Mouse (Mus musculus): ENCODE data around the gene Tamm41. TPM values are rescaled to one million over a fixed set of nuclear protein-coding genes. Genes with fewer than 3 reads are reported as not detected.

Gene Tamm41
- polyA plus RNA-seq, 1 experiment = 31.8 TPM

GRCm38 (mm10) chr6:114961276-114962068, 76.2 kb downstream of the Tamm41 start:
- H3K4me3 ChIP-seq (ENCODE audit: low read depth, low read length) = no peak overlapping the region
- TF ChIP-seq CTCF (IDR thresholded peaks at IDR 0.05; ENCODE audit: extremely low read depth, insufficient read length, insufficient replicate concordance, low read depth, low read length) (no peak), POLR2A (IDR thresholded peaks at IDR 0.05; ENCODE audit: low read depth, low read length) (no peak)
- 55% methylated on average over 10 of the region's 10 CpGs for WGBS
- H3K4me1 ChIP-seq (ENCODE audit: control insufficient read depth, insufficient read depth, insufficient read length, low read length) = peaks cover 16% of the 10 kb centered on the region; the same call in 1 of the 2 replicates
- H3K27ac ChIP-seq (ENCODE audit: insufficient read depth, low read depth, low read length) = no peak overlapping the region
- no peaks in the 10 kb centered on the region for H3K27me3 ChIP-seq (ENCODE audit: control insufficient read depth, insufficient read depth, low read length)
- H3K36me3 ChIP-seq (ENCODE audit: control insufficient read depth, insufficient read depth, low read length) = peaks cover 9% of the 10 kb centered on the region

GRCm38 (mm10) chr6:114959012-114959398, 78.7 kb downstream of the Tamm41 start:
- H3K27ac ChIP-seq (ENCODE audit: insufficient read depth, low read depth, low read length) = no peak overlapping the region
- TF ChIP-seq POLR2A (IDR thresholded peaks at IDR 0.05; ENCODE audit: low read depth, low read length) = no peak
- no peak for TF ChIP-seq CTCF (IDR thresholded peaks at IDR 0.05; ENCODE audit: extremely low read depth, insufficient read length, insufficient replicate concordance, low read depth, low read length)
- no peaks in the 10 kb centered on the region for H3K27me3 ChIP-seq (ENCODE audit: control insufficient read depth, insufficient read depth, low read length)
- H3K4me3 ChIP-seq (ENCODE audit: low read depth, low read length) = no peak overlapping the region
- peaks cover 7% of the 10 kb centered on the region; the same call in 1 of the 2 replicates for H3K4me1 ChIP-seq (ENCODE audit: control insufficient read depth, insufficient read depth, insufficient read length, low read length)
- WGBS = 59% methylated on average over 6 of the region's 6 CpGs
- peaks cover 10% of the 10 kb centered on the region for H3K36me3 ChIP-seq (ENCODE audit: control insufficient read depth, insufficient read depth, low read length)

GRCm38 (mm10) chr6:114958249-114959011, 79.2 kb downstream of the Tamm41 start:
- WGBS = 56% methylated on average over 10 of the region's 10 CpGs
- no peak overlapping the region for H3K27ac ChIP-seq (ENCODE audit: insufficient read depth, low read depth, low read length)
- peaks cover 5% of the 10 kb centered on the region; the same call in 1 of the 2 replicates for H3K4me1 ChIP-seq (ENCODE audit: control insufficient read depth, insufficient read depth, insufficient read length, low read length)
- H3K4me3 ChIP-seq (ENCODE audit: low read depth, low read length) = no peak overlapping the region
- no peak for TF ChIP-seq POLR2A (IDR thresholded peaks at IDR 0.05; ENCODE audit: low read depth, low read length)
- no peak for TF ChIP-seq CTCF (IDR thresholded peaks at IDR 0.05; ENCODE audit: extremely low read depth, insufficient read length, insufficient replicate concordance, low read depth, low read length)
- peaks cover 10% of the 10 kb centered on the region for H3K36me3 ChIP-seq (ENCODE audit: control insufficient read depth, insufficient read depth, low read length)
- H3K27me3 ChIP-seq (ENCODE audit: control insufficient read depth, insufficient read depth, low read length) = no peaks in the 10 kb centered on the region

GRCm38 (mm10) chr6:114957756-114958155, 79.9 kb downstream of the Tamm41 start:
- WGBS = 74% methylated on average over 12 of the region's 12 CpGs
- peaks cover 4% of the 10 kb centered on the region; the same call in 1 of the 2 replicates for H3K4me1 ChIP-seq (ENCODE audit: control insufficient read depth, insufficient read depth, insufficient read length, low read length)
- no peaks in the 10 kb centered on the region for H3K27me3 ChIP-seq (ENCODE audit: control insufficient read depth, insufficient read depth, low read length)
- no peak overlapping the region for H3K4me3 ChIP-seq (ENCODE audit: low read depth, low read length)
- peaks cover 10% of the 10 kb centered on the region for H3K36me3 ChIP-seq (ENCODE audit: control insufficient read depth, insufficient read depth, low read length)
- no peak overlapping the region for H3K27ac ChIP-seq (ENCODE audit: insufficient read depth, low read depth, low read length)
- no peak for TF ChIP-seq CTCF (IDR thresholded peaks at IDR 0.05; ENCODE audit: extremely low read depth, insufficient read length, insufficient replicate concordance, low read depth, low read length)
- no peak for TF ChIP-seq POLR2A (IDR thresholded peaks at IDR 0.05; ENCODE audit: low read depth, low read length)

- H3K4me3 ChIP-seq (ENCODE audit: low read depth, low read length) = no peak overlapping the region
- peaks cover 10% of the 10 kb centered on the region for H3K36me3 ChIP-seq (ENCODE audit: control insufficient read depth, insufficient read depth, low read length)
- H3K4me1 ChIP-seq (ENCODE audit: control insufficient read depth, insufficient read depth, insufficient read length, low read length) = peaks cover 2% of the 10 kb centered on the region; the same call in 1 of the 2 replicates
- TF ChIP-seq CTCF (IDR thresholded peaks at IDR 0.05; ENCODE audit: extremely low read depth, insufficient read length, insufficient replicate concordance, low read depth, low read length) (no peak), POLR2A (IDR thresholded peaks at IDR 0.05; ENCODE audit: low read depth, low read length) (no peak)
- no peak overlapping the region for H3K27ac ChIP-seq (ENCODE audit: insufficient read depth, low read depth, low read length)
- WGBS = 71% methylated on average over 5 of the region's 5 CpGs
- H3K27me3 ChIP-seq (ENCODE audit: control insufficient read depth, insufficient read depth, low read length) = no peaks in the 10 kb centered on the region
These were observed 83.2 kb downstream of the Tamm41 start for GRCm38 (mm10) chr6:114954496-114954895.

Other genes starting within 250 kb of the Tamm41 start
- gene Vgll4, start 67.9 kb downstream of the Tamm41 start, polyA plus RNA-seq (2012; rRNA removed) = 35.8 and 48.1 TPM in 2 replicates
- gene Syn2, start 97.0 kb upstream of the Tamm41 start, polyA plus RNA-seq (2012; rRNA removed) = 3.1 and 4.1 TPM in 2 replicates
- not detected in 2 replicates for gene Gm17482, start 189.5 kb upstream of the Tamm41 start, polyA plus RNA-seq (2012; rRNA removed)
- 0.09 and 0.36 TPM in 2 replicates for gene Timp4, start 214.3 kb upstream of the Tamm41 start, polyA plus RNA-seq (2012; rRNA removed)

All from small intestine, adult 2 months (tissue).